Mouse (Mus musculus): ENCODE data around the gene Cryab. TPM values are rescaled to one million over a fixed set of nuclear protein-coding genes. Genes with fewer than 3 reads are reported as not detected.

Cryab gene
- polyA plus RNA-seq, 1 experiment from 2014 or later, result 11.9 TPM

DNA sequence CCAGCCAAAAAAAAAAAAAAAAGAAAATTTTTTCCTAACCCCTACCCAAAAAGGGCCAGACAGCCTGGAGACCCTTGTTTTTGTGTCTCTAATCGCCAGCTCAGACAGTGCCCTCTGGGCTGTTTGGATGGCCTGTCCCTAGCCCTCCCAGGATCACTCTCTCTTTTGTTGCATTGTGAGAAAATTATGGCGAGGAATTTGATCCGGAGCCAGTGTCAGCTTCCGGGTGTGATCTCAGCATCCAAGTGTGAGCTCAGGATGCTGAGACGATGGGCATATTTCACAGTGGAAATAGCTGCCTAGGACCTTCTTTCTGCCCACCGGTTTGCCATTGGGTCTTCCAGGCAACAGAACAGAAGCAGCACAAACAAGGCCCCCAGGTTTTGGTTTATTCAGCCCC lies 419 bp upstream of the Cryab start:
- WGBS, result 71% methylated on average over 6 of the region's 6 CpGs
- H3K9ac ChIP-seq, result no peak overlapping the region
- no peak overlapping the region for H3K4me2 ChIP-seq (replicated peaks)
- no peak overlapping the region for H3K27ac ChIP-seq
- no peaks in the 10 kb centered on the region for H3K9me3 ChIP-seq (replicated peaks)
- H3K4me1 ChIP-seq, result peaks cover 7% of the 10 kb centered on the region
- ATAC-seq (ENCODE audit: low FRiP score), result no peak
- H3K36me3 ChIP-seq, result no peaks in the 10 kb centered on the region
- peaks cover 20% of the 10 kb centered on the region for H3K27me3 ChIP-seq
- H3K4me3 ChIP-seq, result no peak overlapping the region

DNA sequence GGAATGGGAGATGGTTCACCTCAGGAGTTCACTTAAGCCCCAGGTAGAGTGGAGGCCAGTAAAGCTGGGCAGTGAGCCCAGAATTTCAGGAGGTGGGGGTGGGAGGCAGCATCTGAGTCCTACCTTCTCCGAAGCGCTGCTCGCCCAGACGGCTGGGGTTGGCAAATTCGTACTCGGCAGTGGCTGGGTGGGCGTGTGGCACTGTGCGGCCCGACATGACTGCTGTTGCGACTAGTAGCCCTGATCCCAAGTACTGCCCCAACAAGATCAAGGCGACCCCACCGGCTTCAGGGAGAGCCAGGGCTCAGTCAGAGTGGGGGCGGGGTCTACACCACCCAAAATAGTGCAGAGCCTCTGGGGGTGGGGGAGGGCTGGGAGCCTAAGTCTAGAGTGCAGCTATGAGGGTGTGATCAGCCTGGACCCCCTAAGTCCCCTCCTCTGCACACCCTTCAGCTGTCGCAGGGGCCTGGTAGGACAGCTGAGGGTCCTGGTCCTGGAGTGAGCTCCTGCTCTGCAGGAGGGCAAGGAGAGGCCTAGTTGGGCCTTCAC lies 1.0 kb downstream of the Cryab start, which contains the start of gene Hspb2:
Gene Hspb2 (minus strand): TSS at position 301 of the 549 bp plus-strand sequence.
- no peak for ATAC-seq (ENCODE audit: low FRiP score)
- Histone ChIP-seq H3K4me2 (replicated peaks) (no peak within 1 kb of the TSS), H3K4me1 (no peaks in the 10 kb centered on the region), H3K27me3 (peaks cover 7% of the 10 kb centered on the region; the same call in 1 of the 2 replicates), H3K9ac (no peak within 1 kb of the TSS), H3K27ac (no peak within 1 kb of the TSS), H3K9me3 (replicated peaks) (no peaks in the 10 kb centered on the region), H3K36me3 (no peaks in the 10 kb centered on the region), H3K4me3 (no peak within 1 kb of the TSS)
- 64% methylated on average over 14 of the region's 14 CpGs for WGBS

DNA sequence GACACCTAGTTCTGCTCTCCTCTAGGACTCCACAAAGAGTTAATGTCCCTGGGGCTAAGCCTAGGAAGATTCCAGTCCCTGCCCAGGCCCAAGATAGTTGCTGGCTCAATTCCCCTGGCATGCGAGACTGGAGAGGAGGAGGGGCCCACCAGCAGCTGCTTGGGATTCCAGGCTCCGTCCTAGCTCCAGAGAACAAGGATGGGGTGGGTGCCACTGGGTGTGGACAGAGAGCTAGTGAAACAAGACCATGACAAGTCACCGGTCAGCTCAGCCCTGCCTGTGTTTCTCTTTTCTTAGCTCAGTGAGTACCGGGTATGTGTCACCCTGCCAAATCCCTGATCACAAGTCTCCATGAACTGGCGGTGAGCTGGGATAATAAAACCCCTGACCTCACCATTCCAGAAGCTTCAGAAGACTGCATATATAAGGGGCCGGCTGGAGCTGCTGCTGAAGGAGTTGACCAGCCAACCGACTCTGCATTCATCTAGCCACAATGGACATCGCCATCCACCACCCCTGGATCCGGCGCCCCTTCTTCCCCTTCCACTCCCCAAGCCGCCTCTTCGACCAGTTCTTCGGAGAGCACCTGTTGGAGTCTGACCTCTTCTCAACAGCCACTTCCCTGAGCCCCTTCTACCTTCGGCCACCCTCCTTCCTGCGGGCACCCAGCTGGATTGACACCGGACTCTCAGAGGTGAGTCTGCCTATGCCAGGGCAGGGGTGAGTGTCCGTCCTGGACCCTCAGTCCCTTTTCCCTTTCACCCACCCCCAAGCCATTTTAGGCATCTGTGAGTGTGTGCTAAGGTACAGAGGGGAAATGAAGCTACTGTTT lies 1.9 kb downstream of the Cryab start:
- Histone ChIP-seq H3K27ac (no peak overlapping the region), H3K4me3 (no peak overlapping the region), H3K4me1 (no peaks in the 10 kb centered on the region), H3K27me3 (peaks cover 6% of the 10 kb centered on the region; the same call in 1 of the 2 replicates), H3K9me3 (replicated peaks) (no peaks in the 10 kb centered on the region), H3K36me3 (no peaks in the 10 kb centered on the region), H3K4me2 (replicated peaks) (no peak overlapping the region), H3K9ac (no peak overlapping the region)
- WGBS, result 76% methylated on average over 17 of the region's 17 CpGs
- no peak for ATAC-seq (ENCODE audit: low FRiP score)

DNA sequence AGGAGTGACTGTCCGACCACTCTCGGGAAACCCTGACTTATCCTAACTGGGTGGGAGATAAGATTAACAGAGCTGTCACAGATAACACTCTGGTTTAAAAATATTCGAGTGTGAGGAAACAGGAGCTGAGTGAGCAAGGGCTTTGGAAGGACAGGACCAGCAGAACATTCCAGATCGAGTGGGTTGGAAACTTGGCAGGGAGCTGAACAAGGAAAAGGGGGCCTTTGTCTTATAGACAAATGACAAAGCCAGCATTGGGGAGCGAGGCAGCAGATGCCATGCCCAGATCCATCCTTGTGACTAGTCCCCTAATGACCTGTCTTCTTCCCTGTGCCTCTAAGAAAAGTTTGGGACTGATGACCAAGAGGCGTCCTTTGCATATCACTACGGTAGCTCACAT lies 2.8 kb downstream of the Cryab start:
- Histone ChIP-seq H3K27ac (no peak overlapping the region), H3K36me3 (no peaks in the 10 kb centered on the region), H3K4me3 (no peak overlapping the region), H3K27me3 (peaks cover 3% of the 10 kb centered on the region; the same call in 1 of the 2 replicates), H3K4me2 (replicated peaks) (no peak overlapping the region), H3K9ac (no peak overlapping the region), H3K9me3 (replicated peaks) (no peaks in the 10 kb centered on the region), H3K4me1 (no peaks in the 10 kb centered on the region)
- WGBS, result 72% methylated on average over 7 of the region's 7 CpGs
- ATAC-seq (ENCODE audit: low FRiP score), result no peak

DNA sequence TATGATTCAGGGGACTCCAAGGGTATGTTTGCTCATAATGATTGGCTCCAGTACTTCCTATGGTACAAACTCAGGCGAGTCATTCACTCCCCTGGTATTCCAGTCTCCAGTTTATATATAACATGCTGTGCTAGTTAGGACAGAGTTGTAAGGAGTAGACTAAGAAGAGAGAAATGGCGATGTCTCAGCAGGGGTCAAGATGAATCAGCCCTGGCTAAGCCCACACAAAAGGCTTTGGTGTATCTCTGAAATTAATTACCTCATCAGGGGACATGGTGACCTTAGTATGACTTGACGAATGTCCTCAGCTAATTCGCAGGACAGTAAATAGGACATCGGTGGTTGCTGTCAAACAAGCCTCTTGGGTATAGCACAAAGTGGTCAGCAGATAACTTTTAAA lies 5.6 kb downstream of the Cryab start:
- 45% methylated on average over 5 of the region's 5 CpGs for WGBS
- no peaks in the 10 kb centered on the region for H3K4me1 ChIP-seq
- no peaks in the 10 kb centered on the region for H3K9me3 ChIP-seq (replicated peaks)
- H3K27me3 ChIP-seq, result peaks cover 3% of the 10 kb centered on the region; the same call in 1 of the 2 replicates
- no peak overlapping the region for H3K4me2 ChIP-seq (replicated peaks)
- no peak overlapping the region for H3K27ac ChIP-seq
- no peak overlapping the region for H3K9ac ChIP-seq
- no peak for ATAC-seq (ENCODE audit: low FRiP score)
- no peaks in the 10 kb centered on the region for H3K36me3 ChIP-seq
- no peak overlapping the region for H3K4me3 ChIP-seq

DNA sequence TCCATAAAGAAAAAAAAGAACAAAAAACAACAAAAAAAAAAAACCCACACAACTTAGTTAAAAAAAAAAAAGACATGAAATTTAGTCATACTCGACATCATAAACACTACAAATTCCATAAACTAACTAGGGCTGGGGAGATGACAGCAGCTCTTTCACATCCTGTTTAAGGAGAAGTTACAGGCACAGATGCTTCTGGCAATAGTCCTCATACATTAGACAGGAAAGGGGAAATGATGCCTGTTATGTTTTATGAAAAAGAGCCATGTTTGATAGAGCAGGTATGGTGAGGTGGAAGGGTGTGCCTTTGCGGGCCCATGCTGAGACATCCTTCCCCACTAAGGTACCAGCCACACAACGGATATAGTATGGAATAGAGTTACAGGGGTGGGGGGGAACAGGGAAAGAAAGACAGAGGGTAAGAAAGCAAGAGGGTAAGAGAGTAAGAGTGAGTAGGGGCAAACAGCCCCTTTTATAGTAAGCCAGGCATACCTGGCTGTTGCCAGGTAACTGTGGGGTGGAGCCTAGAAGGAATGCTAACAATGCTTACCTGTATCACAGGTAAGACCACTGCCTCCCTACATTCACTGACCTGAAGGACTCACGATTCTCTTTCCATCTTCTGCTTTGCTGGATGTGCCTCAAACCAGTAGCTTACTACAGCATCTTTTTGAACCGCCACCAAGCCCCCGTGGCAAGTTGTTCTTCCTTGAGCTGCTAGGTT lies 10.6 kb downstream of the Cryab start:
- WGBS, result 69% methylated on average over 6 of the region's 6 CpGs
- Histone ChIP-seq H3K36me3 (no peaks in the 10 kb centered on the region), H3K27ac (no peak overlapping the region)

DNA sequence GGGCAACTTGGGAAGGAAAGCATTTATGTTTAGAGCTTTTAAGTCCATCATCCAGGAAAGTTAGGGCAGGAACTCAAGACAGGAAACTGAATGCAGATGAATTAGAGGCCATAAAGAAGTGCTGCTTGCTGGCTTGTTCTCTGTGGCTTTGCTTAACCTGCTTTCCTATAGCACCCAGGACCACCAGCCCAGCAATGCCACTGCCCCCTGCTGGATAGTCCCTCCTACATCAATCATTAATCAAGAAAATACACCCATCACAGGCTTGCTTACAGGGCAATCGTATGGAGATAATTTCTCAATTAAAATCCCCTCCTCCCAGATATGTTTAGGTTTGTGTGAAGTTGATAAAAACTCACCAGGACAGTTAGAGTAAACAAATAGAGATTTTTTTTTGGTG lies 12.2 kb downstream of the Cryab start:
- Histone ChIP-seq H3K4me3 (no peak overlapping the region), H3K36me3 (no peaks in the 10 kb centered on the region), H3K4me2 (replicated peaks) (no peak overlapping the region), H3K4me1 (peaks cover 6% of the 10 kb centered on the region), H3K27me3 (no peaks in the 10 kb centered on the region), H3K27ac (no peak overlapping the region), H3K9me3 (replicated peaks) (no peaks in the 10 kb centered on the region), H3K9ac (no peak overlapping the region)
- no peak for ATAC-seq (ENCODE audit: low FRiP score)
- WGBS, result 71% methylated on average over 1 of the region's 1 CpGs

More for the DNA sequence above, 10.6 kb downstream of the Cryab start:
- H3K4me1 ChIP-seq, result no peaks in the 10 kb centered on the region
- no peak for ATAC-seq (ENCODE audit: low FRiP score)
- H3K9me3 ChIP-seq (replicated peaks), result no peaks in the 10 kb centered on the region
- H3K27me3 ChIP-seq, result no peaks in the 10 kb centered on the region
- H3K9ac ChIP-seq, result no peak overlapping the region
- no peak overlapping the region for H3K4me2 ChIP-seq (replicated peaks)
- no peak overlapping the region for H3K4me3 ChIP-seq

DNA sequence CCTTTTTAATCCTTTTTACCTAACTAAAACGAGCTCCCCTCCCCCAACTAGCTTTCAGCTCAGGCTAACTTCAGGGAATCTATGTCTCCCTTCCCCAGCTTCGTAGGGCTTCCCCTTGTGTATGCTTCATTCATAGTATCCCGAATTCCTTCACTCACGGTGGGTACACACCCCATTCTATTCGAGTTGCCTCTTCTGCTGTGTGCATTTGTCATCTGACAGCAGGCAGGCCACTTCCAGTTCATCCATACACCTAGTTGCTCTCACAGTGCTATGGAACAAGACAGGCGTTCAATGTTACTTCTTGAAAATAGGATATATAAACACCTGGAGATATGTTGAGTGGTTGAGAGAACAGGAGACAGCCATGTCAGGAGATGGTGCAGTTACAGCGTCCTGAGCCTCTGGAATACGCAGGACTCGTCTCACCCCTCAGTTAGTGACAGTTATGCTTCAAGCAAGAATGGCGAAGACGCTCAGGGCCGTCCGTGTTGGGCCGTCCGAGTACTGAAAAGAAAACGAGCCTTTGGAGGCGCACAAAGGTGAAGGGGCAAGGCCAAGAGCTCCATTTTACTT lies 16.5 kb downstream of the Cryab start:
- WGBS, result 6% methylated on average over 17 of the region's 17 CpGs
- H3K9ac ChIP-seq, result peak overlapping the region; percentile 76
- 0 out of 2 replicates have a peak, but pooled peaks cover 5% of the 10 kb centered on the region for H3K36me3 ChIP-seq
- H3K4me1 ChIP-seq, result peaks cover 9% of the 10 kb centered on the region
- H3K4me3 ChIP-seq, result peak overlapping the region; percentile 62
- no peaks in the 10 kb centered on the region for H3K27me3 ChIP-seq
- ATAC-seq (ENCODE audit: low FRiP score), result no peak; the same call in 1 of the 2 replicates
- H3K27ac ChIP-seq, result peak overlapping the region; percentile 79; the same call in 1 of the 2 replicates
- no peaks in the 10 kb centered on the region for H3K9me3 ChIP-seq (replicated peaks)
- H3K4me2 ChIP-seq (replicated peaks), result peak overlapping the region; percentile 77

DNA sequence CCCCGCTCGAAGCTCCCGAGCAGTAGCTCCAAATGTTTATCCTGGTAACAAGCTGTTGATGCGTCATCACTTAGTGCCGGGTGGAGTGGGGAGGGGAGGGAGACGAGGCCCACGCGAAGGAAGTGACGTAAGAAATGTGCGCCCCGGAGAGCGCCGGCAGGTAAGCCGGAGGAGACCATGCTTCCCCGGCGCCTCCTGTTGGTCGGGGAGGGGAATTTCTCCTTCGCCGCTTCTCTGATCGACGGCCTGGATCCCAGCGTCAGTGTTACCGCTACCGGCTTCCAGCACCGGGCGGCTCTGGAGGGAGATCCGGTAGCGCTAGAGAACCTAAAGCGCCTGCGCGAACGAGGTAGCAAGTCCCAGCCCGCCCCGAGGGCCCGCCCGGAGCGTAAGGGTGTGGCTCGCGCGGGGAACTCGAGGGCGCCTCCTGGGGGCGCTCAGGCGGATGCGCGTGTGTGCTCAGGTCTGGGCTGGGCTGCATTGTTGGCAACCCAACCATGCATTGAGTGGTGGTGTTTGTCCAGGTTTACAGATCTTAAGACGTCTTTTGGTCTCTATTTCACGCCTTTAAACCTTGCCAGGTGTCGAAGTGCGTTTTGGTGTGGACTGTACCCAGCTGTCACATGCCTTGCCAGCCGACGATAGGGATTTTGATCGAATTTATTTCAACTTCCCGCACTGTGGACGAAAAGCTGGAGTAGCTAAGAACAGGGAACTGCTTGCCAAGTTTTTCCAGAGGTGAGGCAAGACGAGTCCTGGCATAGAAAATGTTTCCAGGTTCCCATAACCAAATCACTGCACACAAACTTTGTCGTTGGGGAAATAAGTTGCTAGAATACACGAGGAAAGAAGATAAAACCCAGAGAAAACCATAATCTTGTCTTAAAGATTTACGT lies 17.2 kb downstream of the Cryab start, which contains the start of gene Fdxacb1:
Gene Fdxacb1 (plus strand): TSS at position 130 of the 896 bp plus-strand sequence.
- WGBS, result 5% methylated on average over 58 of the region's 59 CpGs
- Histone ChIP-seq H3K27ac (peak within 1 kb of the TSS; percentile 79), H3K4me3 (peak within 1 kb of the TSS; percentile 62), H3K9me3 (replicated peaks) (no peaks in the 10 kb centered on the region), H3K4me2 (replicated peaks) (peak within 1 kb of the TSS; percentile 77), H3K36me3 (0 out of 2 replicates have a peak, but pooled peaks cover 5% of the 10 kb centered on the region), H3K4me1 (peaks cover 9% of the 10 kb centered on the region), H3K27me3 (no peaks in the 10 kb centered on the region), H3K9ac (peak within 1 kb of the TSS; percentile 76)
- peak; percentile 97 for ATAC-seq (ENCODE audit: low FRiP score)

DNA sequence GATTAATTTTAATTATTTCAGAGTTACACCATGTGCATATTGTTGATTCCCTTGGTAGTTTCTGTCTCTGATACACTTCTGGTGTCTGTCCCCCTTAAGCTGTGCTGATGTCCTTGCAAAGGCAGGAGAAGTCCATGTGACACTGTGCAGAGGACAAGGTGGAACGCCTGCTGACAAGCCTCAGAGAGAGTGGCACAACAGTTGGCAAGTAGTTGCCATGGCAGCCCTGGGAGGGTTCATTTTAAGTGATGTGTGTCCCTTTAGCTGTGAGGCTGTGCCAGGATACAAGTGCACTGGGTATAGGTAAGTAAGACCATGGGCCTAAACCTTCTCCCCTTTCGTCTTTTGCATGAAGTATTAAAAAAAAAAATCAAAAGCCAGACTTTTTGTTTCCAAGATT lies 18.9 kb downstream of the Cryab start:
- H3K4me3 ChIP-seq, result no peak overlapping the region
- WGBS, result 81% methylated on average over 2 of the region's 2 CpGs
- H3K9me3 ChIP-seq (replicated peaks), result no peaks in the 10 kb centered on the region
- peaks cover 18% of the 10 kb centered on the region for H3K4me1 ChIP-seq
- no peak overlapping the region for H3K9ac ChIP-seq
- H3K27ac ChIP-seq, result no peak overlapping the region
- no peak for ATAC-seq (ENCODE audit: low FRiP score)
- H3K27me3 ChIP-seq, result no peaks in the 10 kb centered on the region
- H3K4me2 ChIP-seq (replicated peaks), result no peak overlapping the region
- 0 out of 2 replicates have a peak, but pooled peaks cover 5% of the 10 kb centered on the region for H3K36me3 ChIP-seq

DNA sequence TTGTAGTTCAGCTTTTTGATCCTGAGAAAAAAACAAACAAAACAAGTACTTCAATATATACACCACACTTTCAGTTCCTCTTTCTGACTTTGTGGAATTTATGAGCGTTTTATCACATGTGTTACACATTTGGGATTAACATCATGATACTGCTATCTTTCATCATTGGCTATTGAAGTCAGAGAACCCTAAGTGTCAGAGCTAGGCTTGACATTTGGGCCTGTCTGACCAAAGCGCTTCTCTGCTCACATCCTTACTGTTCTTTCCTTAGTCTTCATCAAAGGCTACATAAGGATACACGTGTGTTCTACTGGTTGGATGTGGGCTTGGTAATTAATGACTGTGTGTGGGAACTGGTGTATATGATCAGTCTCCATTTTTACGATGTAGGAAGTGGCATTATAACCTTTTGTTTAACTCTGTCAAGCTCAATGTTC lies 22.9 kb downstream of the Cryab start:
- H3K9me3 ChIP-seq (replicated peaks), result no peaks in the 10 kb centered on the region
- peaks cover 18% of the 10 kb centered on the region for H3K4me1 ChIP-seq
- no peak overlapping the region for H3K27ac ChIP-seq
- H3K4me3 ChIP-seq, result 0 out of 2 replicates have a peak overlapping the region, but pooled peaks have one; percentile 94
- H3K9ac ChIP-seq, result peak overlapping the region; percentile 38; the same call in 1 of the 2 replicates
- no peak for ATAC-seq (ENCODE audit: low FRiP score)
- H3K36me3 ChIP-seq, result peaks cover 8% of the 10 kb centered on the region
- H3K27me3 ChIP-seq, result no peaks in the 10 kb centered on the region
- whole genome bisulfite sequencing, result 79% methylated on average over 4 of the region's 4 CpGs
- peak overlapping the region; percentile 83 for H3K4me2 ChIP-seq (replicated peaks)

Data from hindbrain, embryonic 12.5 days (tissue).